Mouse (Mus musculus) adrenal gland, adult 2 months (tissue): ENCODE data around the gene Gm9913. TPM values are rescaled to one million over a fixed set of nuclear protein-coding genes. Genes with fewer than 3 reads are reported as not detected.

Experiments
- DNase-seq: peaks from one replicate; pipeline ENCODE4 v3.0.0; 2021
- polyA plus RNA-seq: library from polyadenylated mRNA; depleted of rRNA; stranded (reverse); fragments of >200 nt; gene quantifications from 2 replicates; pipeline ENCODE4 v1.2.3, GENCODE M21; 2012; rRNA removed
- total RNA-seq, 2 experiments: library from RNA; stranded (reverse); gene quantifications; 2 replicates each; pipeline ENCODE4 v1.2.3; 2021

Gm9913 gene
- total and polyA plus RNA-seq, 3 experiments = not detected

GRCm38 (mm10) chr2:125555830-125556229, 50.9 kb downstream of the Gm9913 start:
- DNase-seq = no peak

Other genes starting within 250 kb of the Gm9913 start
- gene Fbn1, start 2.9 kb downstream of the Gm9913 start, total RNA-seq = 10 to 100 TPM; 18.5 to 26.0 TPM
- gene Fbn1, start 2.9 kb downstream of the Gm9913 start, polyA plus RNA-seq = 3.4 and 5.0 TPM in 2 replicates
- gene Cep152, start 120.0 kb downstream of the Gm9913 start, total RNA-seq = 1 to 10 TPM; 2.4 to 2.8 TPM
- 0.44 and 0.64 TPM in 2 replicates for gene Cep152, start 120.0 kb downstream of the Gm9913 start, polyA plus RNA-seq
- gene Eid1, start 168.0 kb downstream of the Gm9913 start, total RNA-seq = 100 to 1,000 TPM in 1 of 2 experiments, 10 to 100 TPM in 1; 98.6 to 141 TPM
- 28.9 and 29.6 TPM in 2 replicates for gene Eid1, start 168.0 kb downstream of the Gm9913 start, polyA plus RNA-seq
- gene Shc4, start 219.1 kb downstream of the Gm9913 start, total RNA-seq = 1 to 10 TPM; 2.4 to 3.6 TPM
- gene Shc4, start 219.1 kb downstream of the Gm9913 start, polyA plus RNA-seq = 0.82 and 1.4 TPM in 2 replicates